Mouse (Mus musculus) ovary, adult 10 weeks (tissue): ENCODE measurements around the gene Zfp964. TPM values are rescaled to one million over a fixed set of nuclear protein-coding genes. Genes with fewer than 3 reads are reported as not detected.

Source experiments
- polyA plus RNA-seq: library from polyadenylated mRNA; stranded (reverse); fragments of 350-450 nt; fragmentation: Illumina TruSeq; extraction: RNeasy Lipid Tissue Mini Kit (QIAGEN cat#74804); gene quantifications from one replicate; pipeline ENCODE4 v1.2.3, GENCODE M21; 2014

Zfp964 gene
- 22.3 TPM for polyA plus RNA-seq

GRCm38 (mm10) chr8:69654358-69654981, at the start of gene Zfp964:
Zfp964 (plus strand) TSS chr8:69654479.

GRCm38 (mm10) chr8:69625095-69625789, 29.0 kb upstream of the Zfp964 start, which contains the start of gene Zfp868:
Zfp868 (minus strand) TSS chr8:69625548.

GRCm38 (mm10) chr8:69710624-69711023, 56.3 kb downstream of the Zfp964 start, which contains the start of gene Zfp869:
Zfp869 (minus strand) TSS chr8:69710724.

Other genes starting within 250 kb of the Zfp964 start
- not detected for gene Gm9495, start 200.9 kb upstream of the Zfp964 start, polyA plus RNA-seq
- not detected for gene Gm7697, start 131.5 kb upstream of the Zfp964 start, polyA plus RNA-seq
- 72.6 TPM for gene Zfp868, start 28.9 kb upstream of the Zfp964 start, polyA plus RNA-seq
- gene Zfp869, start 56.2 kb downstream of the Zfp964 start, polyA plus RNA-seq: 74.4 TPM
- gene Zfp963, start 95.5 kb downstream of the Zfp964 start, polyA plus RNA-seq: 16.9 TPM
- gene Gm20422, start 120.4 kb downstream of the Zfp964 start, polyA plus RNA-seq: not detected
- 1.3 TPM for gene Atp13a1, start 136.7 kb downstream of the Zfp964 start, polyA plus RNA-seq
- 70.2 TPM for gene Zfp866, start 136.7 kb downstream of the Zfp964 start, polyA plus RNA-seq
- gene Gmip, start 154.2 kb downstream of the Zfp964 start, polyA plus RNA-seq: 1.9 TPM
- 2.7 TPM for gene Lpar2, start 167.9 kb downstream of the Zfp964 start, polyA plus RNA-seq
- gene Pbx4, start 178.0 kb downstream of the Zfp964 start, polyA plus RNA-seq: 0.91 TPM
- gene Cilp2, start 233.2 kb downstream of the Zfp964 start, polyA plus RNA-seq: not detected
- gene Tssk6, start 247.7 kb downstream of the Zfp964 start, polyA plus RNA-seq: not detected
- not detected for gene Ndufa13, start 248.1 kb downstream of the Zfp964 start, polyA plus RNA-seq
- gene Yjefn3, start 248.2 kb downstream of the Zfp964 start, polyA plus RNA-seq: not detected